Mouse (Mus musculus) testis, adult 2 months (tissue): Measurements from ENCODE around the gene Prkab1. TPM values are rescaled to one million over a fixed set of nuclear protein-coding genes. Genes with fewer than 3 reads are reported as not detected.

Experiments used
- H3K27ac ChIP-seq: fragments of 200-500 bp; 2 replicates; pipeline ENCODE4 v1.5.1; 2012; ENCODE audit warnings: low read depth, low read length; ENCODE audit not compliant: control insufficient read depth, insufficient read depth
- H3K27me3 ChIP-seq: fragments of 200-500 bp; 2 replicates; pipeline ENCODE4 v1.6.1; 2012; ENCODE audit warnings: mild to moderate bottlenecking, low read length, moderate library complexity; ENCODE audit not compliant: control insufficient read depth, insufficient read depth
- H3K36me3 ChIP-seq: fragments of 200-500 bp; 2 replicates; pipeline ENCODE4 v1.6.1; 2012; ENCODE audit warnings: mild to moderate bottlenecking, low read length; ENCODE audit not compliant: control insufficient read depth, insufficient read depth
- H3K4me1 ChIP-seq: fragments of 200-500 bp; 2 replicates; pipeline ENCODE4 v1.6.1; 2012; ENCODE audit warnings: low read length; ENCODE audit not compliant: control insufficient read depth, insufficient read depth
- H3K4me3 ChIP-seq: fragments of 200-500 bp; 2 replicates; pipeline ENCODE4 v1.5.1; 2012; ENCODE audit warnings: low read depth, mild to moderate bottlenecking, low read length, moderate library complexity, mixed read lengths; ENCODE audit not compliant: control insufficient read depth
- CTCF ChIP-seq: fragments of 200-500 bp; IDR thresholded peaks from 2 replicates; pipeline ENCODE4 v1.5.1; 2012; ENCODE audit warnings: low read depth, mild to moderate bottlenecking, inconsistent platforms, low read length, moderate library complexity; ENCODE audit not compliant: control insufficient read depth, insufficient read depth, insufficient replicate concordance
- POLR2A ChIP-seq: fragments of 200-500 bp; IDR thresholded peaks from 2 replicates; pipeline ENCODE4 v1.6.1; 2012; ENCODE audit warnings: low read depth, mild to moderate bottlenecking, inconsistent platforms, low read length, moderate library complexity; ENCODE audit not compliant: control insufficient read depth
- polyA plus RNA-seq: library from polyadenylated mRNA; depleted of rRNA; stranded (reverse); fragments of >200 nt; gene quantifications from 2 replicates; pipeline ENCODE4 v1.2.3, GENCODE M21; 2012

The Prkab1 gene
- polyA plus RNA-seq, 1 experiment: 10.5 TPM

DNA sequence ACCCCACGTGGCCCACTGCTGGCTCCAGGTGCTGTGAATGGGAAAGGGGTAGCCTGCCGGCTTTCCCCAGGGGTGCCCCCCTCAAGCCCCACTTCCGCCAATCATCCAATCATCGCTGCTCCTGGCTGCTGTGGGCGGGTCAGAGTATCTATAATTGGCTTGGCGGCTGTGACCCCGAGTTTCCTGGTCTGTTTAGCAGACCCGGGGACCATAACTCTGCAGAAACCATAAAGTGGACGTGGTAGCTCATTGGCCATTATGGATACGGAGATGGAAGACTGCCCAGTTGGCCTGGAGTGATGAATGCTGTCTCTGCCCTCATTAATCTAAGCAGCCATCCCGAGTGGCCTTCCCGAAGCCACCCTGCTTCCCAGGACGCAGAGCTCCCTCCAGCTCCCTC lies 20.5 kb downstream of the Prkab1 start:
- no peak for TF ChIP-seq CTCF
- TF ChIP-seq POLR2A: no peak
- Histone ChIP-seq H3K27me3 (no peaks in the 10 kb centered on the region), H3K36me3 (no peaks in the 10 kb centered on the region; the same call in 1 of the 2 replicates), H3K4me1 (peaks cover 4% of the 10 kb centered on the region), H3K4me3 (no peak overlapping the region), H3K27ac (no peak overlapping the region)

GRCm38 (mm10) chr5:116003154-116003553 lies 21.2 kb downstream of the Prkab1 start:
- H3K4me3 ChIP-seq: no peak overlapping the region
- H3K27me3 ChIP-seq: no peaks in the 10 kb centered on the region
- TF ChIP-seq CTCF (no peak), POLR2A (no peak)
- H3K4me1 ChIP-seq: peaks cover 4% of the 10 kb centered on the region
- no peaks in the 10 kb centered on the region; the same call in 1 of the 2 replicates for H3K36me3 ChIP-seq
- H3K27ac ChIP-seq: no peak overlapping the region

GRCm38 (mm10) chr5:115997376-115997775 lies 26.9 kb downstream of the Prkab1 start:
- Histone ChIP-seq H3K4me1 (peaks cover 5% of the 10 kb centered on the region), H3K36me3 (no peaks in the 10 kb centered on the region; the same call in none of the 2 replicates), H3K4me3 (no peak overlapping the region), H3K27me3 (no peaks in the 10 kb centered on the region), H3K27ac (no peak overlapping the region)
- TF ChIP-seq POLR2A: no peak
- no peak for TF ChIP-seq CTCF

DNA sequence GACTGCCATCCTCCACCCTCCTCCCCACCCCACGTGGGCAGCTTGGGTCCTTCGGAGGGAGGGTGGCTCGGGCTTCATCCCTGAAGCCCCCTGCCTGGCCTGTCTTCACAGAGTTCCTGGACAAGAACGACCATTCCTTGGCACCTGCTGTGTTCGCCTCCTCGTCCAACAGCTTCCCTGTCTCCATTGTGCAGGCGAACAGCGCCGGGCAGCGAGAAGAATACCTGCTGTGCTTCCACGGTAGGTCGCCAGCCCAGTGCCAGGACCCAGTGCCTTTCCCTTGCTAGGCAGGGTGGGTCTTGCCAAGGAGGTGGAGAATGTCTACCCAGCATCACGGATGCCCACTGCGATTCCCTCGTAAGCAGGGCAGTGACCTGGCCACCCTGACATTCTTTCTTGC lies 30.2 kb downstream of the Prkab1 start:
- H3K27me3 ChIP-seq: no peaks in the 10 kb centered on the region
- peaks cover under 1% of the 10 kb centered on the region for H3K36me3 ChIP-seq
- no peak overlapping the region for H3K27ac ChIP-seq
- TF ChIP-seq CTCF (no peak), POLR2A (no peak)
- peaks cover 5% of the 10 kb centered on the region for H3K4me1 ChIP-seq
- no peak overlapping the region for H3K4me3 ChIP-seq

DNA sequence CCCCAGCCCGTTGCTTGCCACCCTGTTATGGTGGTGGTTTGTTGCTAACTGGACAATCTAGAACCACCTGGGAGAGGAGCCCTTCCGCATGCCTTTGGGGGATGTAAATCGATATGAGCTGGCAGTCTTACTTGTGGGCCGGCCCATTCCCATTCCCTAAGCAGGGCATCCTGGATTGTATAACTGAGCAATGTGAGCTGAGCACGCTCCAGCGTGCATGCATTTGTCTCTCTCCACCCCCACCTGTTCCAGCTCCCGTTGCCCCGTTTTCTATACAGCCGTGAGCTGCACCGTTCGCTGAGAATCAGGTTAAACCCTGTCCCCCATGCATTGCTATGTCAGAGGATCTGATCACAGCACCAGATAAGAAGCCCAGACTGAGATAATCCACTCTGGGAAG lies 32.6 kb downstream of the Prkab1 start:
- Histone ChIP-seq H3K36me3 (peaks cover 1% of the 10 kb centered on the region), H3K27me3 (no peaks in the 10 kb centered on the region), H3K4me3 (no peak overlapping the region), H3K27ac (no peak overlapping the region), H3K4me1 (peaks cover 5% of the 10 kb centered on the region)
- TF ChIP-seq CTCF (no peak), POLR2A (no peak)

DNA sequence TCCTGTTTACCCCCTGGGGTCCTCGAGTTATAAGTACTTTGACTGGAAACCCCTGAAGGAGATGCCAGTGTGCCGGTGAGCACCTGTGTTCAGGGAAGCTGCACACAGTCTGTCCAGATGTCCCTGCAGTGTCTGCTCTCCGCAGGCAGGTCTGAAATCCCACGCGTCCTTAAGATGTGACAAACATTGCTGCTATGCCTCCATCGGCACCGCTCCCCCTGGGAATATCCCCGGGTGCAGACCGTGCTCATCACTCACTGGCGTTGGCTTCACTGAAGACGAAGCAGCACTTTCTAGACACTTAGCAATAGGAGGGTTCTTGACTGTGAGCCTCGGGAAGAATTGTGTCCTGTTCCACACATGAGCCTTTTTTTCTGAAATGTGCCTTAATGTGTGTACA lies 37.0 kb downstream of the Prkab1 start:
- TF ChIP-seq CTCF (no peak), POLR2A (no peak)
- H3K27ac ChIP-seq: no peak overlapping the region
- H3K36me3 ChIP-seq: peaks cover 1% of the 10 kb centered on the region
- H3K4me1 ChIP-seq: no peaks in the 10 kb centered on the region; the same call in 1 of the 2 replicates
- H3K4me3 ChIP-seq: no peak overlapping the region
- H3K27me3 ChIP-seq: no peaks in the 10 kb centered on the region

- H3K4me1 ChIP-seq: no peaks in the 10 kb centered on the region
- peaks cover 1% of the 10 kb centered on the region for H3K36me3 ChIP-seq
- no peak overlapping the region for H3K4me3 ChIP-seq
- TF ChIP-seq CTCF (no peak), POLR2A (no peak)
- no peak overlapping the region for H3K27ac ChIP-seq
- H3K27me3 ChIP-seq: no peaks in the 10 kb centered on the region
Observed at GRCm38 (mm10) chr5:115985101-115985500, 39.2 kb downstream of the Prkab1 start.

DNA sequence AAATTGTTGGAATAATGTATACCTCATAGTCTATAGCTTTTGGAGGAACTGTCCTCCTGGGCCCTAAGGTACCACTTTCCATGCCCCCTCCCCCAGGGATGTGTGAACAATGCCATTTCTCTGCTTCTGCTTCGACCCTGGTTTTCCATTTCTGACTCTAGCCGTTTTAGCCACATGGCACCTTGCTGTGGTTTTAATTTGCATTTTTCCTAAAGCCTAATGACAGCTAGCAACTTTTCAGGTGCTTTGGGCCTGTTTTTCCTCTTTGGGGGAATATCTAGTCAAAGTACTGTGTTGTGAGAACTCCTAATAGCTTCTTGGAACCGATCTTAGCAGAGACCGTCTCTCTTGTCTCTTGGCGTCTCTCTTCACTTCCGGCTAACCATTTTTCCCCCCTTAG lies 39.9 kb downstream of the Prkab1 start:
- no peaks in the 10 kb centered on the region for H3K4me1 ChIP-seq
- no peaks in the 10 kb centered on the region for H3K27me3 ChIP-seq
- TF ChIP-seq POLR2A (no peak), CTCF (no peak)
- no peak overlapping the region for H3K4me3 ChIP-seq
- H3K36me3 ChIP-seq: peaks cover 1% of the 10 kb centered on the region
- H3K27ac ChIP-seq: no peak overlapping the region
